8 mouse cellular contexts compared by ENCODE assay signal in the genomic region with DNA sequence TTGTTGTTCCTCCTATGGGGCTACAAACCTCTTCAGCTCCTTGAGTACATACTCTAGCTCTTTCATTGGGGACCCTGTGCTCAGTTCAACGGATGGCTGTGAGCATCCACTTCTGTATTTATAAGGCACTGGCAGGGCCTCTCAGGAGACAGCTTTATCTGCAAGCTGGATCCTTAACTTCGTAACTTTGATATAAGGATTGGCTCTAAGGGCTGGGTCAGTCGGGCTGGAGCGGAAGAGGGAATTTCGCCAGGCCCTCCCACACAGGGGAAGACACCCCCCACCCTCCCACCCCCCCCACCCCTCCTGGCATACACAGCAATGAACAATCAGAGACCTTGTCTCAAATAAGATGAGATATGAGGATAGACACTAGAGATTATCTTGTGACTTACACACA.
DNase-seq lines count a peak whose midpoint lies in the region; ATAC-seq and TF ChIP-seq lines count a peak whose summit lies in the region.

No protein-coding gene starts in this region.

- no peak for TF ChIP-seq CTCF in intestine, postnatal 0 days (IDR thresholded peaks at IDR 0.05; ENCODE audit: low read depth)

- H3K27ac ChIP-seq in intestine, postnatal 0 days (ENCODE audit: low read depth, low read length): no peak overlapping the region
- H3K27ac ChIP-seq in intestine, embryonic 15.5 days: no peak overlapping the region

- WGBS in intestine, postnatal 0 days: 87% methylated on average over 5 of the region's 5 CpGs
- WGBS in intestine, embryonic 15.5 days: 70% methylated on average over 5 of the region's 5 CpGs
- WGBS in large intestine, adult 2 months: 77% methylated on average over 5 of the region's 5 CpGs

- H3K4me1 ChIP-seq in intestine, postnatal 0 days (replicated peaks; ENCODE audit: control insufficient read depth, insufficient read depth, low read length): no peaks in the 10 kb centered on the region
- no peaks in the 10 kb centered on the region for H3K4me1 ChIP-seq in intestine, embryonic 15.5 days (replicated peaks)

- no peak overlapping the region for H3K4me3 ChIP-seq in intestine, postnatal 0 days (ENCODE audit: low read depth, low read length)
- no peak overlapping the region for H3K4me3 ChIP-seq in intestine, embryonic 15.5 days (replicated peaks)

- DNase-seq in thymus, postnatal 0 days (ENCODE audit: low spot score): peak; percentile 19
- no peak for DNase-seq in thymus, adult 18-20 months
- DNase-seq in brain, adult 2 months (ENCODE audit: low read depth, low spot score): peak; percentile 85
- DNase-seq in large intestine, adult 2 months (ENCODE audit: low read depth, low spot score): peak; percentile 37
- DNase-seq in MN1 (ENCODE audit: low spot score): no peak
- no peak for DNase-seq in frontal cortex, postnatal 25 days (ENCODE audit: low spot score in 2 of 2)

- no peaks in the 10 kb centered on the region for H3K27me3 ChIP-seq in intestine, postnatal 0 days (replicated peaks; ENCODE audit: control insufficient read depth, insufficient read depth, low read length)
- no peaks in the 10 kb centered on the region for H3K27me3 ChIP-seq in intestine, embryonic 15.5 days (replicated peaks)

- no peak overlapping the region for H3K9ac ChIP-seq in intestine, postnatal 0 days (ENCODE audit: low read depth, low read length)
- H3K9ac ChIP-seq in intestine, embryonic 15.5 days: no peak overlapping the region

- H3K9me3 ChIP-seq in intestine, postnatal 0 days (ENCODE audit: control insufficient read depth): no peaks in the 10 kb centered on the region
- H3K9me3 ChIP-seq in intestine, embryonic 15.5 days: no peaks in the 10 kb centered on the region

- H3K36me3 ChIP-seq in intestine, postnatal 0 days (ENCODE audit: control insufficient read depth, insufficient read depth): no peaks in the 10 kb centered on the region
- H3K36me3 ChIP-seq in intestine, embryonic 15.5 days: no peaks in the 10 kb centered on the region

- no peak overlapping the region for H3K4me2 ChIP-seq in intestine, postnatal 0 days (replicated peaks; ENCODE audit: low read depth)
- H3K4me2 ChIP-seq in intestine, embryonic 15.5 days (replicated peaks): no peak overlapping the region

- ATAC-seq in intestine, postnatal 0 days: 0 out of 2 replicates have a peak, but pooled peaks have one; percentile 51
- no peak for ATAC-seq in intestine, embryonic 15.5 days

Comparison
In these comparisons a context has a peak if more than half of its experiments do, and no peak if none do; other contexts are left out.
1. DNase-seq: peak in thymus, postnatal 0 days (single experiment), brain, adult 2 months (single experiment) and large intestine, adult 2 months (single experiment); none in thymus, adult 18-20 months (0 of 2), MN1 (single experiment) and frontal cortex, postnatal 25 days (0 of 2).